ENCODE assay signal across 30 mouse cellular contexts in the genomic region with DNA sequence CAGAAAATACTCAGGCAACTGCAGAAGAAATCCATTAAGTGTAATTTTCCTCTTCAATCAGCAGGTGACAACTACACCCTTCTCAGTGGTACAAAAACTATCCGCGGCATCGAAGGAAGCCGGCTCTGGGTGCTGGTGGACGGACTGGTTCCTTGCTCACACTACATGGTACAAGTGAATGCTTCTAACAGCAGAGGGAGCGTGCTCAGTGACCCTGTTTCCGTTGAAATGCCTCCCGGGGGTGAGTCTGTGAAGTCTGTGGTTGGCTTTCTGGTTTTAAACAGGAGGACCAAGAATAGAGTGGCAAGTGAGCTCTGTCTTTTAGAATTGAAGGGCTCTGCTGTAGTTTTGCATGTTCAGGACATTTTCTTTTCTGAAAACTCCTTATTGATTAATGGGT.
DNase-seq lines count a peak whose midpoint lies in the region; ATAC-seq and TF ChIP-seq lines count a peak whose summit lies in the region.
"Had no signal": no experiment of that assay in that cellular context is flagged by ENCODE, and none has a peak within 500 bp of the region (broad histone marks: within the 10 kb centered on the region; RNA-seq: fewer than 3 reads in every experiment).

No protein-coding gene starts in this region.

- 0 out of 2 replicates have a peak, but pooled peaks cover 5% of the 10 kb centered on the region for H3K4me1 ChIP-seq in lung, embryonic 14.5 days (ENCODE audit: insufficient read depth)
- no peaks in the 10 kb centered on the region for H3K4me1 ChIP-seq in liver, embryonic 12.5 days
- H3K4me1 ChIP-seq: embryonic facial prominence, embryonic 15.5 days; forebrain, embryonic 12.5 days; hindbrain, embryonic 13.5 days; limb, embryonic 15.5 days; midbrain, embryonic 10.5 days; midbrain, embryonic 15.5 days had no signal

- H3K36me3 ChIP-seq in lung, embryonic 14.5 days (ENCODE audit: insufficient read depth) = no peaks in the 10 kb centered on the region
- H3K36me3 ChIP-seq in liver, embryonic 12.5 days = no peaks in the 10 kb centered on the region
- H3K36me3 ChIP-seq: embryonic facial prominence, embryonic 15.5 days; forebrain, embryonic 12.5 days; hindbrain, embryonic 13.5 days; limb, embryonic 15.5 days; midbrain, embryonic 10.5 days; midbrain, embryonic 15.5 days had no signal

- H3K27me3 ChIP-seq in lung, embryonic 14.5 days (ENCODE audit: insufficient read depth, low read length) = no peaks in the 10 kb centered on the region
- H3K27me3 ChIP-seq in liver, embryonic 12.5 days (replicated peaks) = no peaks in the 10 kb centered on the region
- H3K27me3 ChIP-seq: CH12.LX; embryonic facial prominence, embryonic 15.5 days; forebrain, embryonic 12.5 days; hindbrain, embryonic 13.5 days; limb, embryonic 15.5 days; midbrain, embryonic 15.5 days had no signal

- H3K4me2 ChIP-seq in lung, embryonic 14.5 days = no peak overlapping the region
- H3K4me2 ChIP-seq in liver, embryonic 12.5 days = no peak overlapping the region
- H3K4me2 ChIP-seq: embryonic facial prominence, embryonic 15.5 days; forebrain, embryonic 12.5 days; heart, embryonic 11.5 days; hindbrain, embryonic 13.5 days; limb, embryonic 15.5 days; midbrain, embryonic 15.5 days had no signal

- no peak overlapping the region for H3K9ac ChIP-seq in lung, embryonic 14.5 days
- H3K9ac ChIP-seq in liver, embryonic 12.5 days = no peak overlapping the region
- H3K9ac ChIP-seq: embryonic facial prominence, embryonic 15.5 days; forebrain, embryonic 12.5 days; hindbrain, embryonic 13.5 days; limb, embryonic 15.5 days; liver, embryonic 14.5 days; midbrain, embryonic 15.5 days had no signal

- no peak overlapping the region for H3K4me3 ChIP-seq in lung, embryonic 14.5 days (ENCODE audit: low read depth, low read length)
- H3K4me3 ChIP-seq in liver, embryonic 12.5 days = no peak overlapping the region
- H3K4me3 ChIP-seq: embryonic facial prominence, embryonic 15.5 days; forebrain, embryonic 12.5 days; hindbrain, embryonic 13.5 days; limb, embryonic 15.5 days; midbrain, embryonic 10.5 days; midbrain, embryonic 15.5 days had no signal

- no peak overlapping the region for H3K27ac ChIP-seq in lung, embryonic 14.5 days (ENCODE audit: low read depth)
- H3K27ac ChIP-seq in liver, embryonic 12.5 days = no peak overlapping the region
- H3K27ac ChIP-seq: embryonic facial prominence, embryonic 15.5 days; forebrain, embryonic 12.5 days; hindbrain, embryonic 13.5 days; limb, embryonic 15.5 days; liver, embryonic 14.5 days; midbrain, embryonic 10.5 days; midbrain, embryonic 15.5 days had no signal

- peak; percentile 18 for DNase-seq in lung, embryonic 14.5 days
- DNase-seq in lung, postnatal 10 days = no peak
- DNase-seq in c-Kit-positive CD71-negative TER-119-negative erythroid progenitor cells, embryonic 14.5 days (ENCODE audit: low read depth) = peak; percentile 7
- peak; percentile 44 for DNase-seq in retina, embryonic 14.5 days (ENCODE audit: low spot score)
- no peak for DNase-seq in gastrocnemius, postnatal 4 days (ENCODE audit: low spot score in 2 of 2)
- DNase-seq: adrenal gland, adult 8-10 months; B cell, adult 2 months; cerebellum, adult 8-10 months; cerebellum, postnatal 25 days; embryo, embryonic 11 days; gastrocnemius, postnatal 14 days; heart, adult 11 months; heart, postnatal 36 days; kidney, adult 9 months; kidney, postnatal 25 days; lung, adult 2 months; lung, postnatal 4 days; thymus, postnatal 25 days had no signal

- no peaks in the 10 kb centered on the region for H3K9me3 ChIP-seq in lung, embryonic 14.5 days (ENCODE audit: low read depth, low read length)
- no peaks in the 10 kb centered on the region for H3K9me3 ChIP-seq in liver, embryonic 12.5 days (replicated peaks)
- H3K9me3 ChIP-seq: embryonic facial prominence, embryonic 15.5 days; forebrain, embryonic 12.5 days; hindbrain, embryonic 13.5 days; limb, embryonic 15.5 days; midbrain, embryonic 10.5 days; midbrain, embryonic 15.5 days had no signal

- peak; percentile 5; the same call in 1 of the 2 replicates for TF ChIP-seq CTCF in lung, embryonic 14.5 days (IDR thresholded peaks at IDR 0.05; ENCODE audit: low read depth)

- no peak for ATAC-seq in lung, embryonic 14.5 days (ENCODE audit: insufficient read depth)
- peak; percentile 79 for ATAC-seq in common myeloid progenitor, adult 5-6 weeks (replicated peaks; ENCODE audit: low read depth, poor library complexity, severe bottlenecking)
- no peak for ATAC-seq in liver, embryonic 12.5 days
- ATAC-seq: intestine, embryonic 16.5 days; midbrain, embryonic 15.5 days had no signal

- WGBS in lung, embryonic 14.5 days = 54% methylated on average over 8 of the region's 8 CpGs
- WGBS in liver, embryonic 12.5 days (ENCODE audit: insufficient replicate concordance) = 40% methylated on average over 8 of the region's 8 CpGs

Comparison
In these comparisons a context has a peak if more than half of its experiments do, and no peak if none do; other contexts are left out.
1. DNase-seq: peak in lung, embryonic 14.5 days (single experiment), c-Kit-positive CD71-negative TER-119-negative erythroid progenitor cells, embryonic 14.5 days (single experiment) and retina, embryonic 14.5 days (single experiment); none in lung, postnatal 10 days (single experiment) and gastrocnemius, postnatal 4 days (0 of 2).